8 mouse cellular contexts compared by ENCODE assay signal in the genomic region with DNA sequence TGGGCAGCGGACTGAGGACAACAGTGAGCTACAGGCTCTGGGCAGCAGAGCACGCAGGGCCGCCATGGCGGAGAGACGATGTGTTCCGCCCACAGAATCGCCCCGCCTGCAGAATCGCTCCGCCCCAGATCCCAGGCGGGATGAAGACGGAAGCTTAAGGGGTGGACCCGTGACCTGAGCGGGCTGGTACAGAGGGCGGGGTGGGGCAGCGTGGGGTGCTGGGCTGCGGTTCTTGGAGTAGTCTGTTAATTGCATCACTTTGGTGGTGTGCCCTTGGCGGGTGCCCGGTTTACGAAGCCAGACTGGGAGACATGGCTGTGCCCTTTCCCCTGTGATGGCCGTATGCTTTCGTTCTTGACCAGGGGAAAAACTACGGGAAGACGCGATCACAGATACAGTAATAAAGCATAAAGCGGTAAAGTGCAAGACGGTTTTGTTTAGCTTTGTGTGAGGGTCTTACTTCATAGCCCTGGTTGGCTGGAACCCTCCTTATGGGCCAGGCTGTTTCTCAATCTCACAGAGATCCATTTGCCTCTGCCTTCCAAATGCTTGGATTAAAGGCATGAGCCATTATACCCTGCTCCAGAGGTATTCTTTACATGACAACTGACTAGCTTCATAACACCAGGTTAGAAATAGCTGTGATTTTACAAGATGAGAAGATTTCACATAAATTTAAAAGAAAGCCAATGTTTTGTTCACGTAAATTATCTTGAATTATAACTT. TPM values are rescaled to one million over a fixed set of nuclear protein-coding genes. Genes with fewer than 3 reads are reported as not detected.
DNase-seq lines count a peak whose midpoint lies in the region; ATAC-seq and TF ChIP-seq lines count a peak whose summit lies in the region.

A gene (minus strand): TSS at position 148 of the 726 bp plus-strand sequence.

- TF ChIP-seq EP300 in liver, postnatal 0 days (IDR thresholded peaks at IDR 0.05; ENCODE audit: low read depth), result peak; percentile 81

- WGBS in forebrain, embryonic 15.5 days, result 3% methylated on average over 28 of the region's 28 CpGs
- 3% methylated on average over 27 of the region's 28 CpGs for WGBS in liver, postnatal 0 days (ENCODE audit: insufficient replicate concordance)
- 4% methylated on average over 28 of the region's 28 CpGs for WGBS in neural tube, embryonic 15.5 days

- TF ChIP-seq CTCF in G1E (IDR thresholded peaks at IDR 0.05; ENCODE audit: low read depth, low read length), result no peak
- no peak for TF ChIP-seq CTCF in liver, postnatal 0 days (IDR thresholded peaks at IDR 0.05; ENCODE audit: low read depth)

- H3K4me1 ChIP-seq in G1E (ENCODE audit: insufficient read depth, low read depth, low read length), result peaks cover 23% of the 10 kb centered on the region
- peaks cover 12% of the 10 kb centered on the region for H3K4me1 ChIP-seq in forebrain, embryonic 15.5 days
- peaks cover 12% of the 10 kb centered on the region for H3K4me1 ChIP-seq in liver, postnatal 0 days (ENCODE audit: insufficient read depth)
- peaks cover 21% of the 10 kb centered on the region for H3K4me1 ChIP-seq in neural tube, embryonic 15.5 days

- H3K27ac ChIP-seq in forebrain, embryonic 15.5 days (replicated peaks), result peak within 1 kb of the TSS; percentile 82
- H3K27ac ChIP-seq in liver, postnatal 0 days (ENCODE audit: low read depth), result peak within 1 kb of the TSS; percentile 98
- peak within 1 kb of the TSS; percentile 89 for H3K27ac ChIP-seq in neural tube, embryonic 15.5 days (replicated peaks)

- peak; percentile 98 for DNase-seq in G1E (ENCODE audit: low spot score)
- DNase-seq in cerebellum, adult 18-20 months, result peak; percentile 87 to 93
- DNase-seq in heart, postnatal 14 days, result peak; percentile 89 to 91
- peak; percentile 91 for DNase-seq in layer of hippocampus, adult 11-12 months (ENCODE audit: low spot score)
- peak; percentile 94 for DNase-seq in liver, postnatal 0 days
- peak; percentile 90 for DNase-seq in testis, postnatal 10 days (ENCODE audit: low spot score)

- H3K4me3 ChIP-seq in G1E (ENCODE audit: low read depth, low read length), result peak within 1 kb of the TSS; percentile 96
- peak within 1 kb of the TSS; percentile 91 for H3K4me3 ChIP-seq in forebrain, embryonic 15.5 days
- peak within 1 kb of the TSS; percentile 78 for H3K4me3 ChIP-seq in liver, postnatal 0 days (ENCODE audit: low read depth, low read length)
- H3K4me3 ChIP-seq in neural tube, embryonic 15.5 days (replicated peaks), result peak within 1 kb of the TSS; percentile 78

- H3K9ac ChIP-seq in forebrain, embryonic 15.5 days (replicated peaks), result peak within 1 kb of the TSS; percentile 92
- peak within 1 kb of the TSS; percentile 82 for H3K9ac ChIP-seq in liver, postnatal 0 days (replicated peaks)
- peak within 1 kb of the TSS; percentile 86 for H3K9ac ChIP-seq in neural tube, embryonic 15.5 days (replicated peaks)

- 0 out of 2 replicates have a peak, but pooled peaks cover 1% of the 10 kb centered on the region for H3K27me3 ChIP-seq in G1E (ENCODE audit: insufficient read depth, low read length)
- H3K27me3 ChIP-seq in forebrain, embryonic 15.5 days, result no peaks in the 10 kb centered on the region
- H3K27me3 ChIP-seq in liver, postnatal 0 days (ENCODE audit: insufficient read depth, low read length), result no peaks in the 10 kb centered on the region
- no peaks in the 10 kb centered on the region for H3K27me3 ChIP-seq in neural tube, embryonic 15.5 days (replicated peaks)

- intact Hi-C loops in heart, postnatal 14 days (cut with DNase I), result no loop called here

- peaks cover 26% of the 10 kb centered on the region for H3K36me3 ChIP-seq in G1E (replicated peaks)
- peaks cover 13% of the 10 kb centered on the region for H3K36me3 ChIP-seq in forebrain, embryonic 15.5 days
- peaks cover 11% of the 10 kb centered on the region; the same call in 1 of the 2 replicates for H3K36me3 ChIP-seq in liver, postnatal 0 days (replicated peaks; ENCODE audit: insufficient read depth, low read length)
- H3K36me3 ChIP-seq in neural tube, embryonic 15.5 days, result peaks cover 14% of the 10 kb centered on the region; the same call in 1 of the 2 replicates

- H3K4me2 ChIP-seq in forebrain, embryonic 15.5 days (replicated peaks), result peak within 1 kb of the TSS; percentile 93
- peak within 1 kb of the TSS; percentile 98 for H3K4me2 ChIP-seq in liver, postnatal 0 days (ENCODE audit: low read depth, low read length)
- peak within 1 kb of the TSS; percentile 90 for H3K4me2 ChIP-seq in neural tube, embryonic 15.5 days

- no peaks in the 10 kb centered on the region for H3K9me3 ChIP-seq in G1E (replicated peaks)
- no peaks in the 10 kb centered on the region for H3K9me3 ChIP-seq in forebrain, embryonic 15.5 days
- H3K9me3 ChIP-seq in liver, postnatal 0 days (ENCODE audit: low read length), result no peaks in the 10 kb centered on the region
- no peaks in the 10 kb centered on the region for H3K9me3 ChIP-seq in neural tube, embryonic 15.5 days (replicated peaks)

- peak; percentile 97 for ATAC-seq in G1E (ENCODE audit: extremely low read depth, insufficient number of reproducible peaks, low FRiP score, poor library complexity, severe bottlenecking)
- ATAC-seq in forebrain, embryonic 15.5 days (replicated peaks), result peak; percentile 95
- ATAC-seq in liver, postnatal 0 days, result peak; percentile 90
- peak; percentile 93 for ATAC-seq in neural tube, embryonic 15.5 days (ENCODE audit: low FRiP score)

RNA-seq across cellular contexts. Expression of the gene that starts here (rescaled TPM):
- 32.6 TPM in 2 replicates for total RNA-seq in G1E (2014; fragmentation: Nextera tagmentation)
- total RNA-seq in G1E (2017), result 81.5 and 96.9 TPM in 2 replicates
- polyA plus RNA-seq in G1E (2012), result 2.2 and 5.8 TPM in 2 replicates
- 112 and 120 TPM in 2 replicates for polyA plus RNA-seq in forebrain, embryonic 15.5 days (2015; fragmentation: Nextera tagmentation; extraction: Ambion mirVana)
- 100 to 1,000 TPM; 298 to 315 TPM for total RNA-seq in heart, postnatal 14 days (2021)
- polyA plus RNA-seq in liver, postnatal 0 days (2015; fragmentation: Nextera tagmentation; extraction: Ambion mirVana), result 194 and 203 TPM in 2 replicates
- 116 and 121 TPM in 2 replicates for polyA plus RNA-seq in neural tube, embryonic 15.5 days (2015; fragmentation: Nextera tagmentation; extraction: Ambion mirVana)

Comparison
In these comparisons a context has a peak if more than half of its experiments do, and no peak if none do; other contexts are left out.
1. Peak in every context shown above with its lines: DNase-seq, ATAC-seq, H3K4me3 ChIP-seq and H3K27ac ChIP-seq.
2. RNA of the gene that starts here (polyA plus RNA-seq): 194 to 203 TPM in liver, postnatal 0 days, 112 to 120 TPM in forebrain, embryonic 15.5 days and 116 to 121 TPM in neural tube, embryonic 15.5 days; 2.2 to 5.8 TPM in G1E; every median in the first group is over 10 times any median in the second.